Mouse (Mus musculus) hindbrain, embryonic 15.5 days (tissue): ENCODE measurements around the gene Golga2. TPM values are rescaled to one million over a fixed set of nuclear protein-coding genes. Genes with fewer than 3 reads are reported as not detected.
A peak's percentile ranks its signal among the peaks of the same experiment; 100 is the strongest.

Experiments used
- ATAC-seq: fragments of 200-750 bp; cut with Nextera tagmentation; 2 replicates; pipeline ENCODE4 v1.8.0; 2017; ENCODE audit warnings: low read depth, moderate number of reproducible peaks, moderate TSS enrichment; ENCODE audit not compliant: low FRiP score
- H3K27ac ChIP-seq: fragments of 300-500 bp; sonication (generic); replicated peaks from 2 replicates; pipeline ENCODE4 v1.5.1; 2015; ENCODE audit warnings: mild to moderate bottlenecking, inconsistent platforms
- H3K27me3 ChIP-seq: fragments of 300-500 bp; sonication (generic); 2 replicates; pipeline ENCODE4 v1.6.1; 2015; ENCODE audit warnings: control low read depth, inconsistent platforms
- H3K36me3 ChIP-seq: fragments of 300-500 bp; sonication (generic); 2 replicates; pipeline ENCODE4 v1.6.1; 2015; ENCODE audit warnings: control low read depth, inconsistent platforms
- H3K4me1 ChIP-seq: fragments of 300-500 bp; sonication (generic); replicated peaks from 2 replicates; pipeline ENCODE4 v1.6.1; 2015; ENCODE audit warnings: control low read depth, inconsistent platforms
- H3K4me2 ChIP-seq: fragments of 300-500 bp; sonication (generic); 2 replicates; pipeline ENCODE4 v1.6.1; 2015; ENCODE audit warnings: moderate library complexity, mild to moderate bottlenecking, inconsistent platforms
- H3K4me3 ChIP-seq: fragments of 300-500 bp; sonication (generic); 2 replicates; pipeline ENCODE4 v1.5.1; 2015; ENCODE audit warnings: mild to moderate bottlenecking, inconsistent platforms
- H3K9ac ChIP-seq: fragments of 300-500 bp; sonication (generic); 2 replicates; pipeline ENCODE4 v1.6.1; 2015; ENCODE audit warnings: inconsistent platforms
- H3K9me3 ChIP-seq: fragments of 300-500 bp; sonication (generic); 2 replicates; pipeline ENCODE4 v1.6.1; 2016; ENCODE audit warnings: control low read depth, inconsistent platforms
- WGBS: fragments of 180-500 bp; shearing (Covaris S2); methylation state at CpG from one replicate; pipeline ENCODE4 v1.1.7; 2015; 5-methylcytosine and 5-hydroxymethylcytosine counted together
- polyA plus RNA-seq: library from polyadenylated mRNA; unstranded; fragments of >200 nt; fragmentation: Nextera tagmentation; extraction: Ambion mirVana; gene quantifications from 2 replicates; pipeline ENCODE4 v1.2.1, GENCODE M21; 2015

Gene Golga2
- polyA plus RNA-seq, 1 experiment from 2014 or later, result 31.5 TPM

DNA sequence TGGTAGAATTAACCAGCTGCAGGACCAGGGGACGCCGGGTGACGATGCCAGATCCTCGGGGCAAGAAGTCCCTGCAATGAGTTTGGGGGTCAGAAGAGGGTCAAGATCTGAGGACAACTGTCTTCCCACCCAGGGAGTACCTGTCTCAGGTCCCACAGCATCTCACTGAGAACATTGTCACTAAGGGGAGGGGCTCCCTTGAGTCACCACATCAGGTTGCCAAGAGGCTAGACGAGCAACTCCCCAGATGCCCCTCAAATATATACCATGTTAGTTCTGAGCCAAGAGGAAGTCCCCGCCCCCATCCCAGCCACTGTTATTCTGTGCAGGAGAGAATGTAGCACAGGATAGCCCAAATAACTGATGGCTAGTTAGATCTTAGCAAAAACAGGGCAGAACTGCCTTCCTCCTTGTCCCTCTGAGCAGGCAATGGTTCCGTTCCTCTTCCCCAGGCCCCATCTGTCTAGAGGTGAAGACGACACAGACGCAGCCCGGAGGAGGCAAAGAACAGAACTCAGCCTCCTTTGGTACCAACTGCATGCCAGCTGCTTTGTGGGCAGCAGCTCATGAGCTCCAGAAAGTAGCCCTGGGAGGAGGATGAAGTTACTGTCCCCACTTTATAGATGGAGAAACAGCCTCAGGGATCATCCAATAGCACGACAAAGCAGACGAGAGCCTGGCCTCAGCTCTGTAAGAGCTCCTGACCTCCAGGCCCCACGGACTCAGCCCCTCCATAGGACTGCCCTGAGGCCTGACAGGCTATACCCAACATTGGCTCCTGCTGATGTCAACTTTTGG, 53.9 kb downstream of the Golga2 start:
- no peak overlapping the region for H3K9ac ChIP-seq
- no peak overlapping the region for H3K4me3 ChIP-seq
- ATAC-seq, result no peak
- H3K27me3 ChIP-seq, result no peaks in the 10 kb centered on the region
- H3K9me3 ChIP-seq, result no peaks in the 10 kb centered on the region
- peaks cover 9% of the 10 kb centered on the region for H3K4me1 ChIP-seq
- peaks cover 23% of the 10 kb centered on the region for H3K36me3 ChIP-seq
- H3K27ac ChIP-seq, result no peak overlapping the region
- no peak overlapping the region for H3K4me2 ChIP-seq
- 85% methylated on average over 13 of the region's 13 CpGs for WGBS

DNA sequence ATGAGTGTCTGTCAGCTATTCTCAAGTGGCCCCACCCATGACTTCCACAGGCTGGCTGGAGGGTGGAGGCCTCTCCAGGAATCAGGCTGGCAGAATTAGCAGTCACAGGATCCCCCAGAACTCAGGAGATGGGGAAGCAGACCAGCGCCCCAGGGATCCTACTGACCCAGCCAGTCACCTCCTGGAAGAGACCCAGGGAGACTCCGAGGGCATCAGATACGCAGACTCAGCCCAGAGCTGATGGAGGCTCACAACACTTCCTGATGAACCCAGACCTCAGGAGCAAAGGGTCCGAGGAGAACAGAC, 54.4 kb downstream of the Golga2 start:
- WGBS, result 86% methylated on average over 4 of the region's 4 CpGs
- Histone ChIP-seq H3K4me2 (no peak overlapping the region), H3K27me3 (no peaks in the 10 kb centered on the region), H3K36me3 (peaks cover 20% of the 10 kb centered on the region), H3K4me1 (peaks cover 9% of the 10 kb centered on the region), H3K9ac (no peak overlapping the region), H3K4me3 (no peak overlapping the region), H3K27ac (no peak overlapping the region), H3K9me3 (no peaks in the 10 kb centered on the region)
- no peak for ATAC-seq

DNA sequence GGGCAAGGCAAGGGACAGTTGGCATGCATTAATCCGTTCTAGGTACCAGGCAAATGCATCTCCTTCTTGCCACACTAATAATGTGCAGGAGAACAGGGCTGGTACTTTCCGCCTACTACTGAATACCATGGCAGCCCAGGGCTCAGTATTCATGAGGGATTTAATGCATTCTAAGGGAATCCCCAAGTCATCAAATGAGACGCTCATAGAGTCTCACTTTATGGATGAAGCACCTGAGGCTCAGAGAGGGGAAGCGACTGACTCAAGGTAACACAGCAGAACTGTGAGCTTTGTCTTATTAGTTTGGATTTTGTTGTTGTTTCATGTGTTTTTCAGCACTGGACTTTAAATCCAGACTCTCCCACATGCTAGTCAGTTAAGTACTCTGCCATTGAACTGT, 54.9 kb downstream of the Golga2 start:
- 90% methylated on average over 4 of the region's 4 CpGs for WGBS
- Histone ChIP-seq H3K4me1 (peaks cover 9% of the 10 kb centered on the region), H3K9ac (no peak overlapping the region), H3K9me3 (no peaks in the 10 kb centered on the region), H3K27ac (no peak overlapping the region), H3K4me3 (no peak overlapping the region), H3K4me2 (no peak overlapping the region), H3K27me3 (no peaks in the 10 kb centered on the region), H3K36me3 (peaks cover 17% of the 10 kb centered on the region)
- no peak for ATAC-seq

DNA sequence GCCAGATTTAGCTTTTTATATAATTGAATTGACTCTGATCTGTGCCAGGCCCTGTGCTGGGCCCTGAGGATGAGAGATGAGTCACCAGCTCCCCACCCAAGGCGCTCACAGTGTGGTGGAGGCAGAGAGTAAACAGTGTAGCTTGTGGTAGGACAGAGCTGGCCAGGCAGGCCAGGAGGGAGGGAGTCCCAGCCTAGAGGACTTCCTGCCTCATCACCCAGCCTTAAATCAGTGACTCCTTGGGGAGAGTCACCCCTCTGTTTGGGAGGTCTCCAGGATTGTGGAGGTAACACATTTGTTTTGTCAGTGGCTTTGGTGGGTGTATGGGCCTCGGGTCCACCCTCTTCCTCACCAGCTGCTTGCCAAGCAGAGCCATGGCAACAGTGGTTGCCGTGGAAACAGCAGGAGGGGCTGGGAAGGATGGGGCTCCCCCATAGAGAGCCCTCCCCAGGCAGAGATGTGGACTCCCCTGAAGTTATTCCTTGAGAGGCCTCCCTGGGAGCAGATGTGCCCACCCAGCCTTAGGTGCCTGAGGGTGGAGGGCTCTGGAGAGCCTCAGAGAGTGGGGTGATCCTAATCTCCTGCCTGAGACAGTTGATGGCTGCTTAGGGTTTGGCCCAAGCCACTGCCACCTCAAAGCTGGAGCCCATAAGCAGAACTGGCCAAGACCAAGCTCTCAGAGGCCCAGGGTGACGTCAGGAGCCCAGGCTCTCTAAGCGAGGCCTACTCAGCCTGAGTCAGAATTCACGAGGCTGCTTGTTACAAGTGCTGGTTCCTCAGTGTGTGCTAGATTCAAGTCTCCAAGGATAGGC, 55.6 kb downstream of the Golga2 start:
- H3K4me1 ChIP-seq, result peaks cover 9% of the 10 kb centered on the region
- peaks cover 16% of the 10 kb centered on the region for H3K36me3 ChIP-seq
- H3K4me3 ChIP-seq, result no peak overlapping the region
- no peak overlapping the region for H3K27ac ChIP-seq
- no peak overlapping the region for H3K9ac ChIP-seq
- H3K27me3 ChIP-seq, result no peaks in the 10 kb centered on the region
- 64% methylated on average over 6 of the region's 6 CpGs for WGBS
- ATAC-seq, result peak; percentile 50; the same call in 1 of the 2 replicates
- no peak overlapping the region for H3K4me2 ChIP-seq
- H3K9me3 ChIP-seq, result no peaks in the 10 kb centered on the region

DNA sequence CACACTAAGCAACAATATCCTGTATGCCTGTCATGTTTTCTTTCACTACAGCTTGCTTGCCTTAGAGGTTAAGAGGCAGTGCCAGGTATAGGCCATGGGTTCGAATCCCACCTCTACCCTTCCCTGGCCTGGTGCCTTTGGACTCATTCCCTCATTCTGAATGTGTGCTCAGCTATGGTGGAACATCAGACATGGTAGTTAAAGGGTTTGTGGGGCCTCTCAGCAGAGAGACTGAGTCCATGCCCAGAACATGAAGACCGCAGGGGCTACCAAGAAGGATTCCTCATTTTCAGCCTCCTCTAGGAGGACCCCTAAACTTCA, 56.1 kb downstream of the Golga2 start:
- H3K27me3 ChIP-seq, result no peaks in the 10 kb centered on the region
- peak overlapping the region; percentile 27; the same call in 1 of the 2 replicates for H3K27ac ChIP-seq
- no peak overlapping the region for H3K9ac ChIP-seq
- WGBS, result 94% methylated on average over 2 of the region's 2 CpGs
- no peak for ATAC-seq
- H3K9me3 ChIP-seq, result no peaks in the 10 kb centered on the region
- no peak overlapping the region for H3K4me2 ChIP-seq
- peaks cover 13% of the 10 kb centered on the region; the same call in 1 of the 2 replicates for H3K36me3 ChIP-seq
- no peak overlapping the region for H3K4me3 ChIP-seq
- H3K4me1 ChIP-seq, result peaks cover 9% of the 10 kb centered on the region

DNA sequence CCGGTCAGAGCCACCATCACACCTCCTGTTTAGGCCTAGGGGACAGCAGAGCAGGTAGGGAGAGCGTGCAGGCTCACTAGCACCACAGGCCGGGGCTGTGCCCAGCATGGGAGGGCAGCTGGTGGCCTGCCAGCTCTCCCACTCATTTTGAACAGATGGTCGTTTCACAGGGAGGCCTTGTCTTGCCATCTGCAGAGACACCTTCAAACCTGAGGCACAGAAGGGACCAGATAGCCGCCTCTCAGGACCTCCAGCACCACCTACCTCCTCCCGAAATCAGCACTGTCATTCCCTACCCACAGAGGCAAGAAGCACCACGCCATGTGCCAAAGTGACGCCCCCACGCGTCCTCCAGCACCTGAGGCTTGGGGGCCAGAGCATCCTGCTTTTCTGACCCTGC, 56.9 kb downstream of the Golga2 start:
- WGBS, result 60% methylated on average over 10 of the region's 10 CpGs

DNA sequence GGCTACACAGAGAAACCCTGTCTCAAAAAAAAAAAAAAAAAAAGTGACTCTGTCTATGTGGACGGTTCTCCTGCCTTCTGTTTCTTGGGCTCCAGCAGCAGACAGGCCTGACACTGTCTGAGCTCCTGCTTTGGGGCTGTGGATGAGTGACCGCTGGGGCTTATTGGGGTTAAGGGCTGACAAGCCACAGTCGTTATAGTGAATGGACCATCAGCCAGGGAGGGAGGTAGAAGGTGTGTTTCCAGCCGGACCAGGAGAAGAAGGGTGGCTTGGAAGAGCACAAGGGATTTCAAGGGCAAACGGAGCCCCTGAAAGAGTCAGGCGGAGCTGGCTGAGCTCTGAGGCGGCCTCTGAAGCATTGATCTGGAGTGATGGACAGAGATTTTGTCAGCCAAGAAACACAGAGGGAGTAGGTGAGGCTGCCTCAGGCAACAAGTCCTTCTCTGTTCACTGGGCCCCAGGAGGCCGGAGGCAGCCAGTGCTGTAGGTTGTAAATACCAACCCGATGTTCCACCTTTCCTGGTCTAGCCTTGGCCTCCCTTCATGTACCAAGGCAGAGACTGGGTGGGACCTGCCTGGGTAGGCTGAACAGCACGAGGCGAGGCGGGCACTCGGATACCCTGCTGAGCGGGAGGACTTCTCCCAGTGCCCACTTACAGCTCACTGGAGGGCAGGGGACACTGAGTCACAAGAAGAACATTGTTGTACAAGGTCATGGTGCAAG, 57.6 kb downstream of the Golga2 start:
- Histone ChIP-seq H3K36me3 (peaks cover 8% of the 10 kb centered on the region; the same call in 1 of the 2 replicates), H3K9ac (no peak overlapping the region), H3K27ac (no peak overlapping the region), H3K4me2 (no peak overlapping the region), H3K27me3 (no peaks in the 10 kb centered on the region), H3K4me1 (peaks cover 14% of the 10 kb centered on the region), H3K4me3 (no peak overlapping the region), H3K9me3 (no peaks in the 10 kb centered on the region)
- no peak for ATAC-seq
- 67% methylated on average over 14 of the region's 14 CpGs for WGBS

More for the DNA sequence above, 56.9 kb downstream of the Golga2 start:
- Histone ChIP-seq H3K9me3 (no peaks in the 10 kb centered on the region), H3K4me1 (peaks cover 9% of the 10 kb centered on the region), H3K9ac (no peak overlapping the region), H3K36me3 (peaks cover 10% of the 10 kb centered on the region; the same call in 1 of the 2 replicates), H3K4me3 (no peak overlapping the region), H3K27me3 (no peaks in the 10 kb centered on the region), H3K27ac (peak overlapping the region; percentile 27; the same call in 1 of the 2 replicates), H3K4me2 (no peak overlapping the region)
- ATAC-seq, result no peak

DNA sequence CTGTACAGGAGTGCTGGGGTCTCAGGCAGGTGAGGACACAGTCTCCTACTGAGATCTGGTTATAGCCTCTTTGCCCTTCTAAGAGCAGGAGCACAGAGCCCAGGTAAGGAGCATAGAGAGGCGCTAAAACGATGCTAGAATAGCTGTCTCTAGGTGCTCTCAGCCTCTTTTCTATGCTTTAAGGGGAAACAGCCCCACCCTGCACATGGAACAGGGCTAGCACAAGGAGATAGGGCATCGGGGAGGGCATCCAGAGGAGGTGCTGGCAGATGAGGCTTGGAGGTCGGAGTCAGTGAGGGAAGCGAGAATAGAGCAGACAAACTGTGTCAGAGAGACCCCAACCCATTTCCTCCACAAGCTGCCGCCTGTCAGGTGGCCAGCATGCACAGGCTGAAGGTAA, 59.8 kb downstream of the Golga2 start:
- no peak overlapping the region for H3K4me2 ChIP-seq
- H3K4me3 ChIP-seq, result no peak overlapping the region
- H3K27me3 ChIP-seq, result no peaks in the 10 kb centered on the region
- H3K27ac ChIP-seq, result no peak overlapping the region
- no peaks in the 10 kb centered on the region for H3K9me3 ChIP-seq
- WGBS, result 79% methylated on average over 6 of the region's 6 CpGs
- peaks cover 37% of the 10 kb centered on the region for H3K4me1 ChIP-seq
- H3K36me3 ChIP-seq, result peaks cover 8% of the 10 kb centered on the region; the same call in 1 of the 2 replicates
- no peak overlapping the region for H3K9ac ChIP-seq
- no peak for ATAC-seq

DNA sequence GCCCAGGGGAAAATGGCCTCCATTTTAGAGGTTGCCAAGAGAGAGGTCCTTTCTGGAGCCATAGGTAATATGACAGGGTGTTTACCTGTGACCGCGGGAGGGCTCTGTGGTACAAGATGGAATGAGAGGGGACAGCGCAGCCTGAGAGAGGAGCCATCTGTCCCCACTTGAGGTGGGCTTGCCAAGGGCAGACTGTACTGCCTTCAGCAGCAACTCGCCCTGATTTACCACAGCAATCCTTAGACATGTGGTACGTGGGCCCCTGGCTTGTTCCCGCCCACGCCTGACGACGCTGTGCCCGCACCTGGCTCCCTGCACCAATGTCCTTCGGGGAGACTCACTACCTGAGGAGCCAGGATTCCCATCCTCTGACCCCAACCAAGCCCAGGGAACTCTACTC, 61.1 kb downstream of the Golga2 start:
- Histone ChIP-seq H3K4me1 (peaks cover 35% of the 10 kb centered on the region), H3K9me3 (no peaks in the 10 kb centered on the region), H3K27me3 (no peaks in the 10 kb centered on the region), H3K27ac (no peak overlapping the region), H3K4me2 (no peak overlapping the region), H3K4me3 (no peak overlapping the region), H3K9ac (no peak overlapping the region), H3K36me3 (peaks cover 8% of the 10 kb centered on the region; the same call in 1 of the 2 replicates)
- no peak for ATAC-seq
- WGBS, result 85% methylated on average over 11 of the region's 11 CpGs

DNA sequence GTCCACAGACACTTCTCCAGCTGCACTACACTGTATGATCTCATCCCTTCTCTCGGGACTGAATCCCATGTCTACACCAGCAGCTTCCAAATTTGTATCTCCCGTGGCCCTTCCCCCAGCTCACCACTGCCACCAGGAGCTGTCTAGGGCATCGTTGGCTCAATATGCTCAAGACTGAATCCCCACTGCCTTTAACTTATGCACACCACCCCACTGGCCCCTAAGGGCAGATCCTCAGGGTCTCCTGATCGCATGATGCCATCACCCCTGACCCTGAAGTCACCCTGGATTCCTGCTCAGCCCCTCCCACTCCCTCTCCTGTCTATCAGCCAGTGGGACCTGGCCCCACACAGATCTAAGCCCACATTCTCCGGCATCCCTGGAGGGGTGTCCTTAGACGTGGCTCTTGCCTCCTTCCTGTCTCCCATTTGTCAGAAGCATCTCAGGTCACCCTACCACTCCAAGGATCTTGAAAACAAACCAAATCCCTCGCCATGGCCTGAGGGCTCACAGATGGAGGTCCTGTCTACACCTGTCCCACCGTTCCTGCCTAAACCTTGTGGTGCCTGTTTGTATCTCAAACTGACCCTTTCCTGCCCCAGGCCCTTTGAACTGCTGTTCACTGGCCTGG, 62.6 kb downstream of the Golga2 start:
- no peak overlapping the region for H3K4me3 ChIP-seq
- no peaks in the 10 kb centered on the region for H3K9me3 ChIP-seq
- no peaks in the 10 kb centered on the region for H3K27me3 ChIP-seq
- peaks cover 35% of the 10 kb centered on the region for H3K4me1 ChIP-seq
- no peak for ATAC-seq
- no peak overlapping the region for H3K27ac ChIP-seq
- no peak overlapping the region for H3K4me2 ChIP-seq
- H3K36me3 ChIP-seq, result peaks cover 8% of the 10 kb centered on the region; the same call in 1 of the 2 replicates
- WGBS, result 68% methylated on average over 8 of the region's 8 CpGs
- H3K9ac ChIP-seq, result no peak overlapping the region

DNA sequence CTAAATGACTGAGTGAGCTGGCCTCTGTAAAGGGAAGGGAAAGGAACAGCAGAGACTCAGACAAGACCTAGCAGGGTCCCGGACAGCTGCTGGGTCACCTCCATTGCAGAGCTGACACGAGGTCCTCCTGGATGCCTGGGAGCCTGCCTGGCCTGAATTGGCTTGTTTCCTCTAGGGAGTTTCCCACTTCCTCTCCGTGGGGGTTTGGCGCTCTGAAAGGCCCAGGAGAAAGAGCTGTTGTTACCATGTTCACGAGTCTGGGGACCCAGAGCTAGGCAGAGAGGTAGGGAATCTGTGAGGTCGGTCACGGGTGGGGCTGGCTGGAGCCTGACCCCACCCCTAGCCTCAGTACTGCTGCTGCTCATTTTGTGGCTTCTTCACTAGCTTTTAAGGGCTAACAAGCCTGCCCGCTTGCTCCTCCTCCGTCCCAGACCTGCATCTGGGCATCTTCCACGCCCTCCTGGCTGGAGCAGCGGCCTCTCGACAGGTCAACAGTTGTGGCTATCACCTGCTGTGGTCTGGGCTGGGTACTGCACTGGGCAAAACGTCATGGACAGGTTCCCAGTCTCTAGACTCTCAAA, 63.4 kb downstream of the Golga2 start:
- no peaks in the 10 kb centered on the region for H3K27me3 ChIP-seq
- ATAC-seq, result no peak
- peaks cover 35% of the 10 kb centered on the region for H3K4me1 ChIP-seq
- H3K4me2 ChIP-seq, result peak overlapping the region; percentile 75
- peaks cover 8% of the 10 kb centered on the region; the same call in 1 of the 2 replicates for H3K36me3 ChIP-seq
- H3K27ac ChIP-seq, result no peak overlapping the region
- peak overlapping the region; percentile 74; the same call in 1 of the 2 replicates for H3K4me3 ChIP-seq
- WGBS, result 52% methylated on average over 13 of the region's 13 CpGs
- H3K9me3 ChIP-seq, result no peaks in the 10 kb centered on the region
- H3K9ac ChIP-seq, result no peak overlapping the region
